Mouse (Mus musculus): ENCODE data around the gene Tsc22d3.

GRCm38 (mm10) chrX:140624875-140625594, 24.6 kb upstream of the Tsc22d3 start:
- TF ChIP-seq CTCF (IDR thresholded peaks at IDR 0.05; ENCODE audit: low read depth) (no peak), EP300 (IDR thresholded peaks at IDR 0.05; ENCODE audit: low read depth) (no peak)

Measured in heart, postnatal 0 days (tissue).